Mouse (Mus musculus) stomach, postnatal 0 days (tissue): ENCODE measurements at regions not wholly inside any gene's neighbourhood (a gene's known extent, or its start where the extent isn't known, plus 50 kb on each side); places are given as distances from the start of the nearest gene placed in this dataset.
A peak's percentile ranks its signal among the peaks of the same experiment; 100 is the strongest.
"Not testable (repeated sequence)": the region's sequence is repeated elsewhere in the genome, so short reads cannot be mapped to it uniquely, and the experiment has no call there.

Experiments
- ATAC-seq: fragments of 200-750 bp; cut with Nextera tagmentation; 2 replicates; pipeline ENCODE4 v1.8.0; 2017; ENCODE audit not compliant: low FRiP score, low TSS enrichment
- DNase-seq: peaks from one replicate; pipeline ENCODE4 v3.0.0-alpha.2; 2016; ENCODE audit warnings: low spot score
- H3K27ac ChIP-seq: fragments of 300-500 bp; sonication (generic); replicated peaks from 2 replicates; pipeline ENCODE4 v1.5.1; 2014; ENCODE audit warnings: mild to moderate bottlenecking, control low read depth
- H3K27me3 ChIP-seq: fragments of 300-500 bp; sonication (generic); 2 replicates; pipeline ENCODE4 v1.6.1; 2014; ENCODE audit warnings: low read length; ENCODE audit not compliant: control insufficient read depth, insufficient read depth
- H3K36me3 ChIP-seq: fragments of 300-500 bp; sonication (generic); 2 replicates; pipeline ENCODE4 v1.6.1; 2014; ENCODE audit warnings: low read length, mixed read lengths; ENCODE audit not compliant: control insufficient read depth, insufficient read depth
- H3K4me1 ChIP-seq: fragments of 300-500 bp; sonication (generic); replicated peaks from 2 replicates; pipeline ENCODE4 v1.6.1; 2014; ENCODE audit warnings: antibody characterized with exemption; ENCODE audit not compliant: control insufficient read depth, insufficient read depth
- H3K4me2 ChIP-seq: fragments of 300-500 bp; sonication (generic); replicated peaks from 2 replicates; pipeline ENCODE4 v1.6.1; 2014; ENCODE audit warnings: low read depth, mild to moderate bottlenecking, control low read depth, moderate library complexity
- H3K4me3 ChIP-seq: fragments of 300-500 bp; sonication (generic); 2 replicates; pipeline ENCODE4 v1.5.1; 2014; ENCODE audit warnings: low read depth, low read length, control low read depth
- H3K9ac ChIP-seq: fragments of 300-500 bp; sonication (generic); 2 replicates; pipeline ENCODE4 v1.6.1; 2014; ENCODE audit warnings: mild to moderate bottlenecking, low read length, control low read depth, mixed read lengths
- H3K9me3 ChIP-seq: fragments of 300-500 bp; sonication (generic); 2 replicates; pipeline ENCODE4 v1.6.1; 2016; ENCODE audit warnings: low read length; ENCODE audit not compliant: control insufficient read depth
- CTCF ChIP-seq: IDR thresholded peaks from 2 replicates; pipeline ENCODE4 v1.5.1; 2016; ENCODE audit warnings: antibody characterized with exemption, low read depth, mild to moderate bottlenecking, moderate library complexity
- EP300 ChIP-seq: optimal IDR thresholded peaks from 2 replicates; pipeline ENCODE3; 2016; ENCODE audit warnings: antibody characterized with exemption
- WGBS: fragments of 180-500 bp; shearing (Covaris S2); extraction: QIAGEN DNeasy Blood & Tissue Kit; methylation state at CpG from one replicate; pipeline ENCODE4 v1.1.7; 2014; 5-methylcytosine and 5-hydroxymethylcytosine counted together

- no peak overlapping the region for H3K4me2 ChIP-seq
- no peaks in the 10 kb centered on the region for H3K9me3 ChIP-seq
- H3K36me3 ChIP-seq = no peaks in the 10 kb centered on the region
- no peak overlapping the region for H3K9ac ChIP-seq
- ATAC-seq (no peak), DNase-seq (no peak)
- no peak for TF ChIP-seq EP300
- TF ChIP-seq CTCF = no peak
- H3K4me3 ChIP-seq = no peak overlapping the region
- H3K4me1 ChIP-seq = peaks cover 17% of the 10 kb centered on the region
- no peaks in the 10 kb centered on the region for H3K27me3 ChIP-seq
- H3K27ac ChIP-seq = no peak overlapping the region
- 74% methylated on average over 6 of the region's 6 CpGs for WGBS
These were observed 997.4 kb downstream of the 4930447A16Rik start for GRCm38 (mm10) chr15:38422741-38423140.

GRCm38 (mm10) chr15:38425506-38425905 is 1000.2 kb downstream of the 4930447A16Rik start:
- ATAC-seq = no peak
- TF ChIP-seq EP300 = no peak
- no peak for TF ChIP-seq CTCF
- 54% methylated on average over 4 of the region's 4 CpGs for WGBS
- Histone ChIP-seq H3K36me3 (no peaks in the 10 kb centered on the region), H3K9me3 (no peaks in the 10 kb centered on the region), H3K27me3 (no peaks in the 10 kb centered on the region), H3K27ac (no peak overlapping the region), H3K4me2 (no peak overlapping the region), H3K4me3 (no peak overlapping the region), H3K9ac (no peak overlapping the region), H3K4me1 (peaks cover 5% of the 10 kb centered on the region)
- DNase-seq = no peak

GRCm38 (mm10) chr15:38427966-38428365 is 1002.6 kb downstream of the 4930447A16Rik start:
- Histone ChIP-seq H3K9ac (no peak overlapping the region), H3K36me3 (no peaks in the 10 kb centered on the region), H3K9me3 (no peaks in the 10 kb centered on the region), H3K4me3 (no peak overlapping the region), H3K27ac (no peak overlapping the region), H3K27me3 (no peaks in the 10 kb centered on the region), H3K4me1 (no peaks in the 10 kb centered on the region), H3K4me2 (no peak overlapping the region)
- 63% methylated on average over 1 of the region's 1 CpGs for WGBS
- DNase-seq (no peak), ATAC-seq (no peak)
- no peak for TF ChIP-seq EP300
- no peak for TF ChIP-seq CTCF

GRCm38 (mm10) chr15:38431668-38432067 is 1006.3 kb downstream of the 4930447A16Rik start:
- Histone ChIP-seq H3K4me3 (no peak overlapping the region), H3K27ac (peak overlapping the region; percentile 46), H3K36me3 (no peaks in the 10 kb centered on the region), H3K4me2 (no peak overlapping the region), H3K4me1 (no peaks in the 10 kb centered on the region), H3K9me3 (no peaks in the 10 kb centered on the region), H3K27me3 (no peaks in the 10 kb centered on the region), H3K9ac (no peak overlapping the region)
- TF ChIP-seq EP300 (peak; percentile 87), CTCF (peak; percentile 77)
- ATAC-seq (peak; percentile 98), DNase-seq (peak; percentile 90)
- WGBS = 45% methylated on average over 2 of the region's 2 CpGs

- TF ChIP-seq EP300 = no peak
- no peak for TF ChIP-seq CTCF
- Histone ChIP-seq H3K9ac (no peak overlapping the region), H3K4me3 (no peak overlapping the region), H3K27ac (no peak overlapping the region), H3K27me3 (no peaks in the 10 kb centered on the region), H3K36me3 (no peaks in the 10 kb centered on the region), H3K4me1 (no peaks in the 10 kb centered on the region), H3K9me3 (no peaks in the 10 kb centered on the region), H3K4me2 (no peak overlapping the region)
- peak; percentile 20; the same call in 1 of the 2 replicates for ATAC-seq
- DNase-seq = no peak
- 56% methylated on average over 7 of the region's 7 CpGs for WGBS
These were observed 1008.0 kb downstream of the 4930447A16Rik start for GRCm38 (mm10) chr15:38433386-38433785.

GRCm38 (mm10) chr15:38434239-38434638 is 1008.9 kb downstream of the 4930447A16Rik start:
- not testable (repeated sequence) for H3K27ac ChIP-seq, H3K27me3 ChIP-seq, H3K9me3 ChIP-seq, H3K4me3 ChIP-seq, H3K9ac ChIP-seq, H3K4me1 ChIP-seq, DNase-seq, ATAC-seq, H3K4me2 ChIP-seq, H3K36me3 ChIP-seq
- 91% methylated on average over 2 of the region's 2 CpGs for WGBS
